In the genomic region with DNA sequence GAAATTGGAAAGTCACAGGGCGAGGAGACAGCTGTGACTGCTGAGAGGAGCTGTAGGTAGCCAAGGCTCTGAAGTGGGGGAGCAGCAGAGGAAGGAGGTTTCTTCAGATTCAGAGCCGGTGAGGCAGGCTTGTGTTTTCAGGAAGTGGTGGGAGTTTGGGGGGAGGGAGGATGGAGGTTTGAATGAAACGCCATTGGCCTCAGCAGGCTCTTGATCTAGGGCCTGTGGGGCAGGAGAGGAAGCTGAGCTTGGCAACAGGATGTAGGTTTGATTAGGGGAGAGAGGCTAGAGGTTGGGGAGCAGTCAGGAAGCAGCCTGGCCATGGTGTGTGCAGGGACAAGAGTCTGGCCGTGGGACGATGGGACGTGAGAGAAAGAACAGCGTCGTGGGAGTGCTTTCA, we compare ENCODE assay signal across 8 mouse cellular contexts. TPM values are rescaled to one million over a fixed set of nuclear protein-coding genes. Genes with fewer than 3 reads are reported as not detected.
DNase-seq lines count a peak whose midpoint lies in the region; ATAC-seq and TF ChIP-seq lines count a peak whose summit lies in the region.

No protein-coding gene starts in this region.

- no peak for TF ChIP-seq CTCF in lung, adult 2 months (IDR thresholded peaks at IDR 0.05; ENCODE audit: insufficient read depth, low read length)
- no peak for TF ChIP-seq CTCF in thymus, adult 2 months (IDR thresholded peaks at IDR 0.05; ENCODE audit: borderline replicate concordance, control insufficient read depth, extremely low read depth, insufficient read depth, low read length, poor library complexity)

- H3K27me3 ChIP-seq in heart, embryonic 14.5 days (ENCODE audit: control insufficient read depth, insufficient read depth, low read length): no peaks in the 10 kb centered on the region
- no peaks in the 10 kb centered on the region for H3K27me3 ChIP-seq in lung, embryonic 16.5 days (ENCODE audit: control insufficient read depth, insufficient read depth, low read depth, low read length)
- no peaks in the 10 kb centered on the region for H3K27me3 ChIP-seq in thymus, adult 2 months (ENCODE audit: control insufficient read depth, insufficient read depth, low read length)

- intact Hi-C loops in left cerebral cortex, postnatal 4 days (cut with DNase I): no loop called here

- ATAC-seq in heart, embryonic 14.5 days (ENCODE audit: insufficient number of reproducible peaks, insufficient read depth, low FRiP score, low read depth): no peak
- peak; percentile 11; the same call in 1 of the 2 replicates for ATAC-seq in lung, embryonic 16.5 days (ENCODE audit: low read depth)

- H3K4me1 ChIP-seq in lung, adult 2 months (ENCODE audit: control insufficient read depth, insufficient read depth, low read length): peaks cover 26% of the 10 kb centered on the region
- H3K4me1 ChIP-seq in heart, embryonic 14.5 days (ENCODE audit: control insufficient read depth in 2 of 2, insufficient read depth in 2 of 2, low read length in 2 of 2): peaks cover 9 to 36% of the 10 kb centered on the region in 2 experiments
- peaks cover 28% of the 10 kb centered on the region for H3K4me1 ChIP-seq in lung, embryonic 16.5 days (replicated peaks; ENCODE audit: control insufficient read depth, insufficient read depth, low read length)
- peaks cover 36% of the 10 kb centered on the region for H3K4me1 ChIP-seq in thymus, adult 2 months (replicated peaks; ENCODE audit: control insufficient read depth, insufficient read depth, low read length)

- H3K4me2 ChIP-seq in heart, embryonic 14.5 days (ENCODE audit: low read length): peak overlapping the region; percentile 9; the same call in 1 of the 2 replicates
- peak overlapping the region; percentile 16; the same call in 1 of the 2 replicates for H3K4me2 ChIP-seq in lung, embryonic 16.5 days (ENCODE audit: low read depth, low read length)

- DNase-seq in lung, adult 18-20 months: peak; percentile 31 to 34
- DNase-seq in lung, adult 2 months: no peak
- DNase-seq in thymus, adult 2 months: peak; percentile 86
- DNase-seq in urinary bladder, adult 18-20 months (ENCODE audit: low spot score in 2 of 2): no peak
- DNase-seq in cerebellum, adult 9-10 months: no peak
- DNase-seq in left cerebral cortex, postnatal 4 days: no peak

- peaks cover 64% of the 10 kb centered on the region for H3K36me3 ChIP-seq in heart, embryonic 14.5 days (ENCODE audit: control insufficient read depth, insufficient read depth, low read length)
- peaks cover 27% of the 10 kb centered on the region for H3K36me3 ChIP-seq in lung, embryonic 16.5 days (ENCODE audit: control insufficient read depth, insufficient read depth, low read length)
- H3K36me3 ChIP-seq in thymus, adult 2 months (ENCODE audit: control insufficient read depth, insufficient read depth, low read length): peaks cover 21% of the 10 kb centered on the region

- no peaks in the 10 kb centered on the region for H3K9me3 ChIP-seq in heart, embryonic 14.5 days (ENCODE audit: control insufficient read depth, low read length)
- H3K9me3 ChIP-seq in lung, embryonic 16.5 days (ENCODE audit: control insufficient read depth, low read length): no peaks in the 10 kb centered on the region

- TF ChIP-seq POLR2A in lung, adult 2 months (IDR thresholded peaks at IDR 0.05; ENCODE audit: borderline replicate concordance, extremely low read depth, low read depth, low read length): no peak
- 0 out of 2 replicates have a peak, but pooled peaks have one; percentile 30 for TF ChIP-seq POLR2A in thymus, adult 2 months (IDR thresholded peaks at IDR 0.05; ENCODE audit: control insufficient read depth, extremely low read depth, insufficient read depth, low read length, poor library complexity)

- peak overlapping the region; percentile 7; the same call in 1 of the 2 replicates for H3K9ac ChIP-seq in heart, embryonic 14.5 days (ENCODE audit: low read length)
- H3K9ac ChIP-seq in lung, embryonic 16.5 days (ENCODE audit: low read length): no peak overlapping the region; the same call in 1 of the 2 replicates

- 35% methylated on average over 8 of the region's 8 CpGs for WGBS in lung, adult 2 months
- 37% methylated on average over 8 of the region's 8 CpGs for WGBS in heart, embryonic 14.5 days
- WGBS in lung, embryonic 16.5 days: 58% methylated on average over 8 of the region's 8 CpGs
- 0% methylated on average over 8 of the region's 8 CpGs for WGBS in thymus, adult 2 months

- no peak overlapping the region for H3K4me3 ChIP-seq in lung, adult 2 months (replicated peaks; ENCODE audit: extremely low read depth, low read depth, low read length)
- H3K4me3 ChIP-seq in heart, embryonic 14.5 days (ENCODE audit: control insufficient read depth in 1 of 2, insufficient read depth in 1 of 2, low read depth in 1 of 2, low read length in 2 of 2): no peak overlapping the region
- no peak overlapping the region for H3K4me3 ChIP-seq in lung, embryonic 16.5 days (ENCODE audit: low read length)
- peak overlapping the region; percentile 43 for H3K4me3 ChIP-seq in thymus, adult 2 months (ENCODE audit: control insufficient read depth, insufficient read depth, low read length)

- H3K27ac ChIP-seq in heart, embryonic 14.5 days (replicated peaks in 1 of 2; ENCODE audit: control insufficient read depth in 1 of 2, insufficient read depth in 1 of 2, low read depth in 2 of 2, low read length in 2 of 2): peak overlapping the region; percentile 55 to 63
- peak overlapping the region; percentile 73 for H3K27ac ChIP-seq in lung, embryonic 16.5 days (ENCODE audit: low read length)
- peak overlapping the region; percentile 97 for H3K27ac ChIP-seq in thymus, adult 2 months (ENCODE audit: control insufficient read depth, insufficient read depth, low read length)

RNA-seq across cellular contexts. Expression of a gene that starts 4.1 kb away (rescaled TPM):
- 5.5 and 6.2 TPM in 2 replicates for polyA plus RNA-seq in lung, adult 2 months (2012; rRNA removed)
- polyA plus RNA-seq in heart, embryonic 14.5 days (2014; fragmentation: Nextera tagmentation; extraction: Ambion mirVana): 1.6 and 1.8 TPM in 2 replicates
- polyA plus RNA-seq in lung, embryonic 16.5 days (2015; fragmentation: Nextera tagmentation; extraction: Ambion mirVana): 1.9 and 2.3 TPM in 2 replicates
- polyA plus RNA-seq in thymus, adult 2 months (2012; rRNA removed): 25.5 and 26.2 TPM in 2 replicates
- 10 to 100 TPM; 20.3 to 21.3 TPM for total RNA-seq in left cerebral cortex, postnatal 4 days (2021)

RNA-seq across cellular contexts. Expression of a gene that starts 36.2 kb away (rescaled TPM):
- polyA plus RNA-seq in lung, adult 2 months (2012; rRNA removed): 9.5 and 14.7 TPM in 2 replicates
- 16.0 and 16.1 TPM in 2 replicates for polyA plus RNA-seq in heart, embryonic 14.5 days (2014; fragmentation: Nextera tagmentation; extraction: Ambion mirVana)
- 32.2 and 35.5 TPM in 2 replicates for polyA plus RNA-seq in lung, embryonic 16.5 days (2015; fragmentation: Nextera tagmentation; extraction: Ambion mirVana)
- polyA plus RNA-seq in thymus, adult 2 months (2012; rRNA removed): 27.2 and 31.3 TPM in 2 replicates
- 10 to 100 TPM; 29.6 to 36.7 TPM for total RNA-seq in left cerebral cortex, postnatal 4 days (2021)

RNA-seq across cellular contexts. Expression of a gene that starts 39.1 kb away (rescaled TPM):
- 118 and 135 TPM in 2 replicates for polyA plus RNA-seq in lung, adult 2 months (2012; rRNA removed)
- 39.4 and 40.0 TPM in 2 replicates for polyA plus RNA-seq in heart, embryonic 14.5 days (2014; fragmentation: Nextera tagmentation; extraction: Ambion mirVana)
- 136 and 141 TPM in 2 replicates for polyA plus RNA-seq in lung, embryonic 16.5 days (2015; fragmentation: Nextera tagmentation; extraction: Ambion mirVana)
- polyA plus RNA-seq in thymus, adult 2 months (2012; rRNA removed): 112 and 119 TPM in 2 replicates
- 10 to 100 TPM; 40.9 to 43.2 TPM for total RNA-seq in left cerebral cortex, postnatal 4 days (2021)

RNA-seq across cellular contexts. Expression of a gene that starts 40.0 kb away (rescaled TPM):
- polyA plus RNA-seq in lung, adult 2 months (2012; rRNA removed): 2.6 and 4.1 TPM in 2 replicates
- polyA plus RNA-seq in heart, embryonic 14.5 days (2014; fragmentation: Nextera tagmentation; extraction: Ambion mirVana): 4.6 and 5.3 TPM in 2 replicates
- 9.7 and 9.9 TPM in 2 replicates for polyA plus RNA-seq in lung, embryonic 16.5 days (2015; fragmentation: Nextera tagmentation; extraction: Ambion mirVana)
- 20.1 and 24.5 TPM in 2 replicates for polyA plus RNA-seq in thymus, adult 2 months (2012; rRNA removed)
- total RNA-seq in left cerebral cortex, postnatal 4 days (2021): 1 to 10 TPM; 8.4 to 9.0 TPM

Comparison
In these comparisons a context has a peak if more than half of its experiments do, and no peak if none do; other contexts are left out.
1. DNase-seq: peak in lung, adult 18-20 months (2 of 2) and thymus, adult 2 months (single experiment); none in lung, adult 2 months (single experiment), urinary bladder, adult 18-20 months (0 of 2), cerebellum, adult 9-10 months (single experiment) and left cerebral cortex, postnatal 4 days (single experiment).
2. Peak in every context shown above with its lines, with median percentiles within 50 percentile points of each other: H3K27ac ChIP-seq.